Mouse (Mus musculus): ENCODE data around the gene Fstl4. TPM values are rescaled to one million over a fixed set of nuclear protein-coding genes. Genes with fewer than 3 reads are reported as not detected.

Fstl4 gene
- polyA plus RNA-seq, 2 experiments = 0.01 TPM; not detected in 1

- Histone ChIP-seq H3K4me2 (ENCODE audit: low read depth) (no peak overlapping the region), H3K27ac (no peak overlapping the region), H3K4me3 (ENCODE audit: insufficient read depth in 1 of 2, low read depth in 2 of 2, low read length in 2 of 2) (no peak overlapping the region), H3K36me3 (replicated peaks; ENCODE audit: control insufficient read depth, insufficient read depth, low read depth) (no peaks in the 10 kb centered on the region), H3K4me1 (replicated peaks; ENCODE audit: control insufficient read depth in 2 of 2, insufficient read depth in 2 of 2, low read length in 1 of 2) (no peaks in the 10 kb centered on the region), H3K9me3 (ENCODE audit: control insufficient read depth, low read length) (no peaks in the 10 kb centered on the region), H3K27me3 (ENCODE audit: control insufficient read depth, insufficient read depth, low read length) (no peaks in the 10 kb centered on the region), H3K9ac (replicated peaks) (no peak overlapping the region)
- ATAC-seq (ENCODE audit: insufficient read depth) (no peak), DNase-seq (ENCODE audit: low read depth in 3 of 3, low spot score in 3 of 3) (no peak)
- TF ChIP-seq CTCF (IDR thresholded peaks at IDR 0.05; ENCODE audit: low read depth) (no peak), EP300 (IDR thresholded peaks at IDR 0.05; ENCODE audit: low read depth) (no peak)
- WGBS (ENCODE audit: insufficient replicate concordance) = 41% methylated on average over 6 of the region's 6 CpGs
Measured at GRCm38 (mm10) chr11:52749988-52750387, 14.4 kb upstream of the Fstl4 start.

GRCm38 (mm10) chr11:52752524-52752923 is 11.9 kb upstream of the Fstl4 start:
- ATAC-seq (ENCODE audit: insufficient read depth) (no peak), DNase-seq (ENCODE audit: low read depth in 3 of 3, low spot score in 3 of 3) (no peak)
- H3K9me3 ChIP-seq (ENCODE audit: control insufficient read depth, low read length) = no peaks in the 10 kb centered on the region
- no peaks in the 10 kb centered on the region for H3K4me1 ChIP-seq (replicated peaks; ENCODE audit: control insufficient read depth in 2 of 2, insufficient read depth in 2 of 2, low read length in 1 of 2)
- no peak overlapping the region for H3K4me3 ChIP-seq (ENCODE audit: insufficient read depth in 1 of 2, low read depth in 2 of 2, low read length in 2 of 2)
- H3K27me3 ChIP-seq (ENCODE audit: control insufficient read depth, insufficient read depth, low read length) = no peaks in the 10 kb centered on the region
- no peak overlapping the region for H3K9ac ChIP-seq (replicated peaks)
- 75% methylated on average over 12 of the region's 12 CpGs for WGBS (ENCODE audit: insufficient replicate concordance)
- no peak overlapping the region for H3K27ac ChIP-seq
- no peaks in the 10 kb centered on the region for H3K36me3 ChIP-seq (replicated peaks; ENCODE audit: control insufficient read depth, insufficient read depth, low read depth)
- TF ChIP-seq EP300 (IDR thresholded peaks at IDR 0.05; ENCODE audit: low read depth) = no peak
- TF ChIP-seq CTCF (IDR thresholded peaks at IDR 0.05; ENCODE audit: low read depth) = no peak
- H3K4me2 ChIP-seq (ENCODE audit: low read depth) = no peak overlapping the region

DNA sequence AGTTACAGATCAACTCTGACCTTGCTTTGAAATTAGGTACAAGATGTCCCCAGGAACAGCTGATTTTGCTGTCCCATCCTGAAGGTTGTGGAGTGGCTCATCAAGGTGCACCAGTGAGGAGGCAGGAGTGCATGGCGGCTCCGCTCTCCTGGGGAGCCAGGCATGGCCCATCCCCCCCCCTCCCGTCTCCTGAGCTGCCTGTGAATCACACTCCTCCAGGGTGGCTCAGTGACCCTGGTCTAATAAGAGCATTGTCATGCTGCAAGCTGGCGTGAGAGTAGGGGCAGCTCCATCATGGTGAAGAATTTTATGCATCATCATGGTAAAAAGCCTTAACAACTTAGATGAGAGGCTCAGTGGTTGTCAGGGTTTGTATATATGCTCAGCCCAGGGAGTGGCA is 11.2 kb upstream of the Fstl4 start:
- 46% methylated on average over 4 of the region's 4 CpGs for WGBS (ENCODE audit: insufficient replicate concordance)
- H3K36me3 ChIP-seq (replicated peaks; ENCODE audit: control insufficient read depth, insufficient read depth, low read depth) = no peaks in the 10 kb centered on the region
- H3K9me3 ChIP-seq (ENCODE audit: control insufficient read depth, low read length) = no peaks in the 10 kb centered on the region
- H3K27ac ChIP-seq = no peak overlapping the region
- ATAC-seq (ENCODE audit: insufficient read depth) (no peak), DNase-seq (ENCODE audit: low read depth in 3 of 3, low spot score in 3 of 3) (no peak)
- H3K27me3 ChIP-seq (ENCODE audit: control insufficient read depth, insufficient read depth, low read length) = no peaks in the 10 kb centered on the region
- H3K9ac ChIP-seq (replicated peaks) = no peak overlapping the region
- TF ChIP-seq EP300 (IDR thresholded peaks at IDR 0.05; ENCODE audit: low read depth) (no peak), CTCF (IDR thresholded peaks at IDR 0.05; ENCODE audit: low read depth) (no peak)
- H3K4me3 ChIP-seq (ENCODE audit: insufficient read depth in 1 of 2, low read depth in 2 of 2, low read length in 2 of 2) = no peak overlapping the region
- no peak overlapping the region for H3K4me2 ChIP-seq (ENCODE audit: low read depth)
- H3K4me1 ChIP-seq (replicated peaks; ENCODE audit: control insufficient read depth in 2 of 2, insufficient read depth in 2 of 2, low read length in 1 of 2) = no peaks in the 10 kb centered on the region; a peak in 1 of 4 replicates

DNA sequence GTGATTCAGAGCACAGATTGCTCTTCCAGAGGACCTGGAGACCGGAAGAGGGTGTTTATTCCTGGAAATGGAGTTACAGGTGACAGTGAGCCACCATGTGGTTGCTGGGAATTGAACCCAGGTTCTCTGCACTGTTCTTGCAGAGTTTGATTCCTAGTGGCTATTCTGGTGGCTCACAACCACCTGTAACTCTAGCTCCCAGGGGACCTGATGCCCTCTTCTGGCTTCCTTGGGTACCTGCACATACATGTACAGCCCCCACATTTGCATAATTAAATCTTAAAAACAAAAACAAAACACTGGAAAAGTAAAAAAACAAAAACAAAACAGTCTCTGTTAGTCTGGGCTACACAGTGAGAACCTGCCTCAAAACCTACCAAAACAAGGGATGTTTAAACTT is 2.6 kb upstream of the Fstl4 start:
- Histone ChIP-seq H3K4me2 (ENCODE audit: low read depth) (no peak overlapping the region), H3K4me1 (replicated peaks; ENCODE audit: control insufficient read depth in 2 of 2, insufficient read depth in 2 of 2, low read length in 1 of 2) (no peaks in the 10 kb centered on the region; a peak in 1 of 4 replicates), H3K36me3 (replicated peaks; ENCODE audit: control insufficient read depth, insufficient read depth, low read depth) (no peaks in the 10 kb centered on the region), H3K9ac (replicated peaks) (no peak overlapping the region), H3K9me3 (ENCODE audit: control insufficient read depth, low read length) (no peaks in the 10 kb centered on the region), H3K27ac (no peak overlapping the region), H3K4me3 (ENCODE audit: insufficient read depth in 1 of 2, low read depth in 2 of 2, low read length in 2 of 2) (no peak overlapping the region), H3K27me3 (ENCODE audit: control insufficient read depth, insufficient read depth, low read length) (peaks cover 35% of the 10 kb centered on the region)
- 45% methylated on average over 1 of the region's 1 CpGs for whole genome bisulfite sequencing (ENCODE audit: insufficient replicate concordance)
- ATAC-seq (ENCODE audit: insufficient read depth) (no peak), DNase-seq (ENCODE audit: low read depth in 3 of 3, low spot score in 3 of 3) (no peak)
- TF ChIP-seq EP300 (IDR thresholded peaks at IDR 0.05; ENCODE audit: low read depth) = no peak
- no peak for TF ChIP-seq CTCF (IDR thresholded peaks at IDR 0.05; ENCODE audit: low read depth)

GRCm38 (mm10) chr11:52764894-52765677 is 652 bp downstream of the Fstl4 start:
- H3K9ac ChIP-seq (replicated peaks) = no peak overlapping the region
- no peaks in the 10 kb centered on the region for H3K36me3 ChIP-seq (replicated peaks; ENCODE audit: control insufficient read depth, insufficient read depth, low read depth)
- DNase-seq (ENCODE audit: low read depth in 3 of 3, low spot score in 3 of 3) = no peak
- H3K9me3 ChIP-seq (ENCODE audit: control insufficient read depth, low read length) = no peaks in the 10 kb centered on the region
- no peaks in the 10 kb centered on the region for H3K4me1 ChIP-seq (replicated peaks; ENCODE audit: control insufficient read depth in 2 of 2, insufficient read depth in 2 of 2, low read length in 1 of 2)
- H3K27ac ChIP-seq = no peak overlapping the region
- peak overlapping the region in 1 of 2 experiments; percentile 30; a peak in 2 of 4 replicates for H3K4me3 ChIP-seq (ENCODE audit: insufficient read depth in 1 of 2, low read depth in 2 of 2, low read length in 2 of 2)
- peaks cover 38% of the 10 kb centered on the region for H3K27me3 ChIP-seq (ENCODE audit: control insufficient read depth, insufficient read depth, low read length)
- TF ChIP-seq EP300 (IDR thresholded peaks at IDR 0.05; ENCODE audit: low read depth) = no peak
- TF ChIP-seq CTCF (IDR thresholded peaks at IDR 0.05; ENCODE audit: low read depth) = no peak
- WGBS (ENCODE audit: insufficient replicate concordance) = 2% methylated on average over 53 of the region's 53 CpGs
- H3K4me2 ChIP-seq (ENCODE audit: low read depth) = peak overlapping the region; percentile 40
- no peak for ATAC-seq (ENCODE audit: insufficient read depth)

Measured in liver, embryonic 14.5 days (tissue).